In the genomic region with DNA sequence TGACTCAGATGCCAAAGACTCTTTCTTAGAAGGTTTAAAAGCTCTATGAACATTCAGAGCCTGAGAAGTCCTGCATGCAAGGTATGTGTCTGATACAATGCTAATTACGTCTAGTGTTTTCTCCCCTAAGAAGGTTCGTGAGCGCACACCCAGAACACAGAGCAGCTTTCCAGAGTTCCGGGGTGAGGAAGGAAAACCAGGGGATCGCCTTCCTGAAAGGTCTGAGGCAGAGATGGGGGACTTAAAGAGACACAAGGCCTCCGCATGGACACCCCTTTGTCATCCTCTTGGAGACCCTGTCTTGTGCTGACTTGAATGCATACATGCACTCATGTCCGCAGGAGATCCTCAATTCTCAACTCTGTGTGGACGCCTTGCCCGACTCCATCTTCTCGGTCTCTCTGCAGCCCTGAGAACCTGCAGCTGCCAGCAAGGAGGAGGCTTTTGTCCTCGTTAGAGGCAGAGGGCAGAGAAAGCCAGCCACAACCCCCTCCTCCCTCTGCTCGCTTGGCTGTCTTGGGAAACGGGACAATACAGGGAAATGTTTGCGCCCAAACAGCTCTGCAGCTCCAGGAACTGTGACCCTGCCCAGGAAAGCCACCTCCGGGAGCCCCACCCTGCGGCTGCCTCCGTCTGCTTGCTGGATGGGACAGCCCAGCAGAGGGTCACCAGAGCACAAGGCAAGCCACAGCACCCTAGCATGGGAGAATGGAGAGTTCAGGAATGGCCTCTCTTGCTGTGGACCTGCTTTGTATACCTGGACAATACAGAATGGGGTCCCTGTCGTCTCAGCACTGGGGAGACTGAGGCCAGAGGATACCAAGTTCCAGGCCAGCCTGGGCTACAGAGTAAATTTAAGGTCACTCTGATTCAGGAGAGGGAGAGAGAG, we compare ENCODE assay signal across 10 mouse cellular contexts. TPM values are rescaled to one million over a fixed set of nuclear protein-coding genes. Genes with fewer than 3 reads are reported as not detected.
DNase-seq lines count a peak whose midpoint lies in the region; ATAC-seq lines count a peak whose summit lies in the region.
"Had no signal": no experiment of that assay in that cellular context is flagged by ENCODE, and none has a peak within 500 bp of the region (broad histone marks: within the 10 kb centered on the region; RNA-seq: fewer than 3 reads in every experiment).

No protein-coding gene starts in this region.

- H3K4me1 ChIP-seq in hindbrain, embryonic 11.5 days (replicated peaks; ENCODE audit: control insufficient read depth, insufficient read depth, low read length) = no peaks in the 10 kb centered on the region
- peaks cover 4% of the 10 kb centered on the region; the same call in 1 of the 2 replicates for H3K4me1 ChIP-seq in hindbrain, embryonic 12.5 days
- H3K4me1 ChIP-seq in forebrain, embryonic 12.5 days = peaks cover 3% of the 10 kb centered on the region; the same call in 1 of the 2 replicates

- ATAC-seq in hindbrain, embryonic 11.5 days (ENCODE audit: low FRiP score) = no peak
- no peak for ATAC-seq in hindbrain, embryonic 12.5 days (ENCODE audit: low FRiP score)
- ATAC-seq in forebrain, embryonic 12.5 days (ENCODE audit: low FRiP score) = no peak

- H3K9me3 ChIP-seq in hindbrain, embryonic 11.5 days (ENCODE audit: control insufficient read depth, low read length) = no peaks in the 10 kb centered on the region
- H3K9me3 ChIP-seq in hindbrain, embryonic 12.5 days (replicated peaks) = no peaks in the 10 kb centered on the region
- H3K9me3 ChIP-seq in forebrain, embryonic 12.5 days = no peaks in the 10 kb centered on the region

- H3K36me3 ChIP-seq in hindbrain, embryonic 11.5 days (ENCODE audit: control insufficient read depth, insufficient read depth, low read length) = no peaks in the 10 kb centered on the region
- no peaks in the 10 kb centered on the region for H3K36me3 ChIP-seq in hindbrain, embryonic 12.5 days
- H3K36me3 ChIP-seq in forebrain, embryonic 12.5 days (replicated peaks) = no peaks in the 10 kb centered on the region

- 0 out of 2 replicates have a peak overlapping the region, but pooled peaks have one; percentile 23 for H3K9ac ChIP-seq in hindbrain, embryonic 11.5 days (ENCODE audit: low read depth, low read length)
- no peak overlapping the region for H3K9ac ChIP-seq in hindbrain, embryonic 12.5 days
- H3K9ac ChIP-seq in forebrain, embryonic 12.5 days = no peak overlapping the region

- no peak overlapping the region for H3K4me3 ChIP-seq in hindbrain, embryonic 11.5 days (ENCODE audit: low read depth, low read length)
- no peak overlapping the region for H3K4me3 ChIP-seq in hindbrain, embryonic 12.5 days
- no peak overlapping the region for H3K4me3 ChIP-seq in forebrain, embryonic 12.5 days (replicated peaks)

- H3K27me3 ChIP-seq in hindbrain, embryonic 11.5 days (ENCODE audit: control insufficient read depth, insufficient read depth, low read length) = no peaks in the 10 kb centered on the region
- H3K27me3 ChIP-seq in hindbrain, embryonic 12.5 days = no peaks in the 10 kb centered on the region
- H3K27me3 ChIP-seq in forebrain, embryonic 12.5 days = no peaks in the 10 kb centered on the region

- no peak overlapping the region for H3K4me2 ChIP-seq in hindbrain, embryonic 11.5 days (replicated peaks; ENCODE audit: low read depth, low read length)
- H3K4me2 ChIP-seq in hindbrain, embryonic 12.5 days (replicated peaks) = no peak overlapping the region
- H3K4me2 ChIP-seq in forebrain, embryonic 12.5 days = no peak overlapping the region

- WGBS in hindbrain, embryonic 11.5 days = 51% methylated on average over 18 of the region's 18 CpGs
- WGBS in hindbrain, embryonic 12.5 days = 51% methylated on average over 18 of the region's 18 CpGs
- 51% methylated on average over 18 of the region's 18 CpGs for WGBS in forebrain, embryonic 12.5 days

- DNase-seq in hindbrain, embryonic 11.5 days (ENCODE audit: low spot score) = peak; percentile 33
- DNase-seq in heart, adult 11 months = peak; percentile 99
- peak; percentile 70 for DNase-seq in kidney, adult 9 months
- peak; percentile 90 for DNase-seq in lung, postnatal 36 days
- no peak for DNase-seq in c-Kit-positive CD71-positive TER-119-positive erythroid progenitor cells, embryonic 14.5 days (ENCODE audit: low spot score)
- no peak for DNase-seq in layer of hippocampus, postnatal 25 days (ENCODE audit: extremely low spot score in 1 of 2, low spot score in 1 of 2)
- DNase-seq: right cerebral cortex, postnatal 4 days had no signal

- no peak overlapping the region for H3K27ac ChIP-seq in hindbrain, embryonic 11.5 days (ENCODE audit: low read depth, low read length)
- H3K27ac ChIP-seq in hindbrain, embryonic 12.5 days = no peak overlapping the region
- H3K27ac ChIP-seq in forebrain, embryonic 12.5 days = no peak overlapping the region

RNA-seq across cellular contexts. Expression of a gene that starts 18.8 kb away (rescaled TPM):
- polyA plus RNA-seq in hindbrain, embryonic 11.5 days (2014; fragmentation: Nextera tagmentation; extraction: Ambion mirVana) = not detected in 2 replicates
- not detected in 2 replicates for polyA plus RNA-seq in hindbrain, embryonic 12.5 days (2016; fragmentation: Nextera tagmentation; extraction: Ambion mirVana)
- polyA plus RNA-seq in forebrain, embryonic 12.5 days (2016; fragmentation: Nextera tagmentation; extraction: Ambion mirVana) = not detected in 2 replicates
- not detected for total RNA-seq in layer of hippocampus, postnatal 25 days (2021)
- total RNA-seq: left cerebral cortex, postnatal 36 days had no signal

RNA-seq across cellular contexts. Expression of a gene that starts 27.6 kb away (rescaled TPM):
- 3.1 and 4.1 TPM in 2 replicates for polyA plus RNA-seq in hindbrain, embryonic 11.5 days (2014; fragmentation: Nextera tagmentation; extraction: Ambion mirVana)
- polyA plus RNA-seq in hindbrain, embryonic 12.5 days (2016; fragmentation: Nextera tagmentation; extraction: Ambion mirVana) = 2.4 and 2.6 TPM in 2 replicates
- polyA plus RNA-seq in forebrain, embryonic 12.5 days (2016; fragmentation: Nextera tagmentation; extraction: Ambion mirVana) = 1.1 and 2.0 TPM in 2 replicates
- not detected for total RNA-seq in layer of hippocampus, postnatal 25 days (2021)
- total RNA-seq: left cerebral cortex, postnatal 36 days had no signal

RNA-seq across cellular contexts. Expression of a gene that starts 44.5 kb away (rescaled TPM):
- polyA plus RNA-seq in hindbrain, embryonic 11.5 days (2014; fragmentation: Nextera tagmentation; extraction: Ambion mirVana) = 8.3 and 8.6 TPM in 2 replicates
- polyA plus RNA-seq in hindbrain, embryonic 12.5 days (2016; fragmentation: Nextera tagmentation; extraction: Ambion mirVana) = 10.4 and 10.5 TPM in 2 replicates
- polyA plus RNA-seq in forebrain, embryonic 12.5 days (2016; fragmentation: Nextera tagmentation; extraction: Ambion mirVana) = 7.7 and 8.8 TPM in 2 replicates
- total RNA-seq in layer of hippocampus, postnatal 25 days (2021) = 1 to 10 TPM; 9.2 to 9.3 TPM

RNA-seq across cellular contexts. Expression of a gene that starts 59.0 kb away (rescaled TPM):
- polyA plus RNA-seq in hindbrain, embryonic 11.5 days (2014; fragmentation: Nextera tagmentation; extraction: Ambion mirVana) = 7.8 and 10.2 TPM in 2 replicates
- polyA plus RNA-seq in hindbrain, embryonic 12.5 days (2016; fragmentation: Nextera tagmentation; extraction: Ambion mirVana) = 4.2 and 6.1 TPM in 2 replicates
- polyA plus RNA-seq in forebrain, embryonic 12.5 days (2016; fragmentation: Nextera tagmentation; extraction: Ambion mirVana) = 2.0 and 2.8 TPM in 2 replicates
- total RNA-seq in layer of hippocampus, postnatal 25 days (2021) = not detected
- total RNA-seq: left cerebral cortex, postnatal 36 days had no signal

Comparison
In these comparisons a context has a peak if more than half of its experiments do, and no peak if none do; other contexts are left out.
1. DNase-seq: peak in hindbrain, embryonic 11.5 days (single experiment), heart, adult 11 months (single experiment), kidney, adult 9 months (single experiment) and lung, postnatal 36 days (single experiment); none in c-Kit-positive CD71-positive TER-119-positive erythroid progenitor cells, embryonic 14.5 days (single experiment) and layer of hippocampus, postnatal 25 days (0 of 2).